Mouse (Mus musculus): ENCODE measurements around the gene Pkhd1. TPM values are rescaled to one million over a fixed set of nuclear protein-coding genes. Genes with fewer than 3 reads are reported as not detected.
"Not testable (repeated sequence)": the region's sequence is repeated elsewhere in the genome, so short reads cannot be mapped to it uniquely, and the experiment has no call there.

Gene Pkhd1
- polyA plus RNA-seq, 1 experiment from 2014 or later: 0.10 TPM

GRCm38 (mm10) chr1:20190444-20190843, 427.4 kb downstream of the Pkhd1 start:
- Histone ChIP-seq H3K27me3 (replicated peaks) (no peaks in the 10 kb centered on the region), H3K4me2 (peak overlapping the region; percentile 31), H3K4me1 (peaks cover 3% of the 10 kb centered on the region; the same call in 1 of the 2 replicates), H3K9ac (no peak overlapping the region), H3K4me3 (no peak overlapping the region), H3K9me3 (no peaks in the 10 kb centered on the region), H3K36me3 (replicated peaks) (no peaks in the 10 kb centered on the region), H3K27ac (no peak overlapping the region)
- WGBS: 13% methylated on average over 9 of the region's 9 CpGs
- peak; percentile 69; the same call in 1 of the 2 replicates for ATAC-seq (replicated peaks)

- no peak overlapping the region for H3K9ac ChIP-seq
- H3K4me2 ChIP-seq: no peak overlapping the region
- H3K27me3 ChIP-seq (replicated peaks): no peaks in the 10 kb centered on the region
- H3K36me3 ChIP-seq (replicated peaks): no peaks in the 10 kb centered on the region
- H3K4me1 ChIP-seq: no peaks in the 10 kb centered on the region
- no peaks in the 10 kb centered on the region for H3K9me3 ChIP-seq
- H3K4me3 ChIP-seq: no peak overlapping the region
- no peak for ATAC-seq (replicated peaks)
- 38% methylated on average over 8 of the region's 8 CpGs for WGBS
- no peak overlapping the region for H3K27ac ChIP-seq
These were observed 437.7 kb downstream of the Pkhd1 start for GRCm38 (mm10) chr1:20180157-20180556.

GRCm38 (mm10) chr1:20171199-20171598, 446.7 kb downstream of the Pkhd1 start:
- 79% methylated on average over 4 of the region's 4 CpGs for WGBS
- ATAC-seq (replicated peaks): no peak
- H3K4me2 ChIP-seq: no peak overlapping the region

GRCm38 (mm10) chr1:20150627-20151026, 467.2 kb downstream of the Pkhd1 start:
- not testable (repeated sequence) for ATAC-seq (replicated peaks); H3K9ac ChIP-seq; H3K27ac ChIP-seq; H3K9me3 ChIP-seq; H3K36me3 ChIP-seq (replicated peaks); H3K4me3 ChIP-seq; H3K27me3 ChIP-seq (replicated peaks); H3K4me1 ChIP-seq; H3K4me2 ChIP-seq
- 91% methylated on average over 4 of the region's 4 CpGs for WGBS

More at GRCm38 (mm10) chr1:20171199-20171598, 446.7 kb downstream of the Pkhd1 start:
- Histone ChIP-seq H3K36me3 (replicated peaks) (no peaks in the 10 kb centered on the region), H3K4me3 (no peak overlapping the region), H3K27me3 (replicated peaks) (no peaks in the 10 kb centered on the region), H3K9me3 (no peaks in the 10 kb centered on the region), H3K9ac (no peak overlapping the region), H3K4me1 (no peaks in the 10 kb centered on the region), H3K27ac (no peak overlapping the region)

GRCm38 (mm10) chr1:20150016-20150415, 467.8 kb downstream of the Pkhd1 start:
- Histone ChIP-seq H3K9me3 (no peaks in the 10 kb centered on the region), H3K4me1 (no peaks in the 10 kb centered on the region), H3K27me3 (replicated peaks) (no peaks in the 10 kb centered on the region), H3K4me2 (no peak overlapping the region), H3K4me3 (no peak overlapping the region), H3K9ac (no peak overlapping the region), H3K36me3 (replicated peaks) (no peaks in the 10 kb centered on the region), H3K27ac (no peak overlapping the region)
- no peak for ATAC-seq (replicated peaks)
- 73% methylated on average over 2 of the region's 2 CpGs for WGBS

GRCm38 (mm10) chr1:20136205-20136604, 481.7 kb downstream of the Pkhd1 start:
- Histone ChIP-seq H3K4me1 (no peaks in the 10 kb centered on the region), H3K36me3 (replicated peaks) (no peaks in the 10 kb centered on the region), H3K27ac (no peak overlapping the region), H3K4me2 (no peak overlapping the region), H3K9me3 (no peaks in the 10 kb centered on the region), H3K27me3 (replicated peaks) (no peaks in the 10 kb centered on the region), H3K4me3 (no peak overlapping the region), H3K9ac (no peak overlapping the region)
- 79% methylated on average over 3 of the region's 3 CpGs for WGBS
- no peak for ATAC-seq (replicated peaks)

GRCm38 (mm10) chr1:20135065-20135618, 482.7 kb downstream of the Pkhd1 start:
- no peaks in the 10 kb centered on the region for H3K36me3 ChIP-seq (replicated peaks)
- no peak overlapping the region for H3K4me3 ChIP-seq
- 37% methylated on average over 4 of the region's 4 CpGs for WGBS
- no peaks in the 10 kb centered on the region for H3K9me3 ChIP-seq
- 0 out of 2 replicates have a peak, but pooled peaks have one; percentile 11 for ATAC-seq (replicated peaks)
- no peaks in the 10 kb centered on the region for H3K4me1 ChIP-seq
- no peak overlapping the region for H3K9ac ChIP-seq
- no peaks in the 10 kb centered on the region for H3K27me3 ChIP-seq (replicated peaks)
- H3K4me2 ChIP-seq: no peak overlapping the region
- no peak overlapping the region for H3K27ac ChIP-seq

GRCm38 (mm10) chr1:20133636-20134035, 484.2 kb downstream of the Pkhd1 start:
- no peak overlapping the region for H3K9ac ChIP-seq
- 81% methylated on average over 4 of the region's 4 CpGs for WGBS
- H3K27me3 ChIP-seq (replicated peaks): no peaks in the 10 kb centered on the region
- no peak for ATAC-seq (replicated peaks)
- H3K4me3 ChIP-seq: no peak overlapping the region
- H3K9me3 ChIP-seq: no peaks in the 10 kb centered on the region
- no peaks in the 10 kb centered on the region for H3K4me1 ChIP-seq
- H3K36me3 ChIP-seq (replicated peaks): no peaks in the 10 kb centered on the region
- no peak overlapping the region for H3K27ac ChIP-seq
- no peak overlapping the region for H3K4me2 ChIP-seq

- H3K27ac ChIP-seq: no peak overlapping the region
- no peak for ATAC-seq (replicated peaks)
- 42% methylated on average over 6 of the region's 6 CpGs for WGBS
These were observed 485.9 kb downstream of the Pkhd1 start for GRCm38 (mm10) chr1:20131786-20132596.

GRCm38 (mm10) chr1:20117331-20117730, 500.5 kb downstream of the Pkhd1 start:
- 0 out of 2 replicates have a peak, but pooled peaks cover 3% of the 10 kb centered on the region for H3K9me3 ChIP-seq
- no peak for ATAC-seq (replicated peaks)

More at GRCm38 (mm10) chr1:20131786-20132596, 485.9 kb downstream of the Pkhd1 start:
- Histone ChIP-seq H3K9me3 (no peaks in the 10 kb centered on the region), H3K9ac (no peak overlapping the region), H3K27me3 (replicated peaks) (no peaks in the 10 kb centered on the region), H3K4me2 (no peak overlapping the region), H3K36me3 (replicated peaks) (no peaks in the 10 kb centered on the region), H3K4me1 (no peaks in the 10 kb centered on the region), H3K4me3 (no peak overlapping the region)

GRCm38 (mm10) chr1:20069733-20070132, 548.1 kb downstream of the Pkhd1 start:
- Histone ChIP-seq H3K9ac (no peak overlapping the region), H3K27ac (no peak overlapping the region), H3K27me3 (replicated peaks) (no peaks in the 10 kb centered on the region), H3K36me3 (replicated peaks) (no peaks in the 10 kb centered on the region), H3K9me3 (no peaks in the 10 kb centered on the region), H3K4me3 (no peak overlapping the region), H3K4me2 (no peak overlapping the region), H3K4me1 (no peaks in the 10 kb centered on the region)
- 77% methylated on average over 3 of the region's 3 CpGs for WGBS
- ATAC-seq (replicated peaks): no peak

More at GRCm38 (mm10) chr1:20117331-20117730, 500.5 kb downstream of the Pkhd1 start:
- no peaks in the 10 kb centered on the region for H3K27me3 ChIP-seq (replicated peaks)
- no peaks in the 10 kb centered on the region for H3K36me3 ChIP-seq (replicated peaks)
- no peak overlapping the region for H3K4me2 ChIP-seq
- no peak overlapping the region for H3K4me3 ChIP-seq
- no peaks in the 10 kb centered on the region for H3K4me1 ChIP-seq
- H3K27ac ChIP-seq: no peak overlapping the region
- no peak overlapping the region for H3K9ac ChIP-seq
- 76% methylated on average over 1 of the region's 1 CpGs for WGBS

- WGBS: 62% methylated on average over 3 of the region's 3 CpGs
- no peak for ATAC-seq (replicated peaks)
These were observed 559.6 kb downstream of the Pkhd1 start for GRCm38 (mm10) chr1:20058245-20058644.

More at GRCm38 (mm10) chr1:20058245-20058644, 559.6 kb downstream of the Pkhd1 start:
- Histone ChIP-seq H3K4me2 (no peak overlapping the region), H3K27ac (no peak overlapping the region), H3K4me1 (no peaks in the 10 kb centered on the region), H3K9ac (no peak overlapping the region), H3K4me3 (no peak overlapping the region), H3K9me3 (no peaks in the 10 kb centered on the region), H3K27me3 (replicated peaks) (no peaks in the 10 kb centered on the region), H3K36me3 (replicated peaks) (no peaks in the 10 kb centered on the region)
